Mouse (Mus musculus) neural tube, embryonic 14.5 days (tissue): ENCODE results near the gene Faf2. TPM values are rescaled to one million over a fixed set of nuclear protein-coding genes. Genes with fewer than 3 reads are reported as not detected.
A peak's percentile ranks its signal among the peaks of the same experiment; 100 is the strongest.

Experiments used
- ATAC-seq: fragments of 200-750 bp; cut with Nextera tagmentation; 2 replicates; pipeline ENCODE4 v1.8.0; 2017; ENCODE audit warnings: low read depth, mild to moderate bottlenecking, moderate TSS enrichment, moderate library complexity
- H3K27ac ChIP-seq: fragments of 300-500 bp; sonication (generic); 2 replicates; pipeline ENCODE4 v1.5.1; 2014; ENCODE audit warnings: low read depth, mild to moderate bottlenecking, control low read depth, low read length, moderate library complexity, mixed read lengths
- H3K27me3 ChIP-seq: fragments of 300-500 bp; sonication (generic); 2 replicates; pipeline ENCODE4 v1.6.1; 2014; ENCODE audit warnings: low read length; ENCODE audit not compliant: control insufficient read depth, insufficient read depth
- H3K36me3 ChIP-seq: fragments of 300-500 bp; sonication (generic); 2 replicates; pipeline ENCODE4 v1.6.1; 2014; ENCODE audit warnings: low read length, mixed read lengths; ENCODE audit not compliant: control insufficient read depth, insufficient read depth
- H3K4me1 ChIP-seq: fragments of 300-500 bp; sonication (generic); 2 replicates; pipeline ENCODE4 v1.6.1; 2014; ENCODE audit warnings: low read length; ENCODE audit not compliant: control insufficient read depth, insufficient read depth
- H3K4me2 ChIP-seq: fragments of 300-500 bp; sonication (generic); 2 replicates; pipeline ENCODE4 v1.6.1; 2014; ENCODE audit warnings: mild to moderate bottlenecking, low read depth, low read length, control low read depth
- H3K4me3 ChIP-seq: fragments of 300-500 bp; sonication (generic); 2 replicates; pipeline ENCODE4 v1.5.1; 2014; ENCODE audit warnings: low read depth, low read length, control low read depth, mixed read lengths
- H3K9ac ChIP-seq: fragments of 300-500 bp; sonication (generic); replicated peaks from 2 replicates; pipeline ENCODE4 v1.6.1; 2014; ENCODE audit warnings: low read depth, mild to moderate bottlenecking, control low read depth, low read length, mixed read lengths
- H3K9me3 ChIP-seq: fragments of 300-500 bp; sonication (generic); 2 replicates; pipeline ENCODE4 v1.6.1; 2016; ENCODE audit warnings: low read length; ENCODE audit not compliant: control insufficient read depth
- WGBS: fragments of 180-500 bp; shearing (Covaris S2); extraction: QIAGEN DNeasy Blood & Tissue Kit; methylation state at CpG from one replicate; pipeline ENCODE4 v1.1.7; 2014; 5-methylcytosine and 5-hydroxymethylcytosine counted together
- polyA plus RNA-seq: library from polyadenylated mRNA; unstranded; fragments of >200 nt; fragmentation: Nextera tagmentation; extraction: Ambion mirVana; gene quantifications from 2 replicates; pipeline ENCODE4 v1.2.1, GENCODE M21; 2014

Gene Faf2
- polyA plus RNA-seq, 1 experiment from 2014 or later: 97.9 TPM

DNA sequence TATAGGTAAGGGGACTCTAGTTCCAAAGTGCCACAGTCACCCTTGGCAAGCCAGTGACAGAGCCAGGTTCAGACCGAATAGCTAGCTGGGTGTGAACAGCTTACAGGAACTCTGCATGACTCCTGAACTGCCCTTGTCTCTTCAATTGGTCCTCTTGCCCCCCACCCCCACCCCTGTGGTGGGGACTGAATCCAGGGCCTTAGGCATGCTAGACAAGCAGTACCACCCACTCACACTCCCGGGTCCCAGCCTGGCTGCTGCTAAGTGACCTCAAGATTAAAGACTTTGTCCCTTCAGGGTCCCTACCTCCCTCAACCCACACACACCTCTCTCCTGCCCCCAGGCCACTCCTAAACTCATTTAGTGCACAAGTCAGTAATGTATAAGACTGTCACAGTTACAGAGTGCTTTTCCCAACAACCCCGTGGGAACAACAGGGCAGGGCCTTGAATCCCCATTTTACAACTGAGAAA is 18.9 kb upstream of the Faf2 start:
- 28% methylated on average over 3 of the region's 3 CpGs for WGBS
- no peaks in the 10 kb centered on the region for H3K9me3 ChIP-seq
- no peaks in the 10 kb centered on the region for H3K4me1 ChIP-seq
- H3K9ac ChIP-seq: no peak overlapping the region
- H3K36me3 ChIP-seq: peaks cover 15% of the 10 kb centered on the region
- H3K27ac ChIP-seq: no peak overlapping the region
- H3K4me3 ChIP-seq: no peak overlapping the region
- ATAC-seq: no peak
- no peaks in the 10 kb centered on the region for H3K27me3 ChIP-seq
- no peak overlapping the region for H3K4me2 ChIP-seq

DNA sequence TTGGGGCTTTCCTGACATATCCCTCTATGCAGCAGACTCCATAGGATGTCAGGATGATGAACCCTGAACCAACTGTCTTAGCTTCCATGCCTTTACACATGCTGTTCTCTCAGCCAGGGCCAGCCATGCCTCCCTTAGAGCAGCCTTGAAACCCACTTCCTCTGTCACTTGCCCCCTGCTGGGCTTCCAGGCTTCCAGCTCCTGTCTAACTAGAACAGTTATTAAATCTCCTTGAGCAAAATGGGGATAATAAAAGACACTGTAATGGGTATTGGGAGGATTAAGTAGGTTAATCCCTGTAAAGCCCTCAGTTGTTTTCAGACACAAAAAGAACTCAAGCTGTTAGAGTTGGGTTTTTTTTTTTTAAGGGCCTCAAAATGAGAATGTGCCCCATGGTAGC is 18.1 kb upstream of the Faf2 start:
- Histone ChIP-seq H3K4me3 (no peak overlapping the region), H3K9ac (no peak overlapping the region), H3K4me2 (no peak overlapping the region), H3K27me3 (no peaks in the 10 kb centered on the region), H3K27ac (no peak overlapping the region), H3K9me3 (no peaks in the 10 kb centered on the region), H3K4me1 (peaks cover 4% of the 10 kb centered on the region), H3K36me3 (peaks cover 9% of the 10 kb centered on the region; the same call in 1 of the 2 replicates)
- ATAC-seq: no peak

DNA sequence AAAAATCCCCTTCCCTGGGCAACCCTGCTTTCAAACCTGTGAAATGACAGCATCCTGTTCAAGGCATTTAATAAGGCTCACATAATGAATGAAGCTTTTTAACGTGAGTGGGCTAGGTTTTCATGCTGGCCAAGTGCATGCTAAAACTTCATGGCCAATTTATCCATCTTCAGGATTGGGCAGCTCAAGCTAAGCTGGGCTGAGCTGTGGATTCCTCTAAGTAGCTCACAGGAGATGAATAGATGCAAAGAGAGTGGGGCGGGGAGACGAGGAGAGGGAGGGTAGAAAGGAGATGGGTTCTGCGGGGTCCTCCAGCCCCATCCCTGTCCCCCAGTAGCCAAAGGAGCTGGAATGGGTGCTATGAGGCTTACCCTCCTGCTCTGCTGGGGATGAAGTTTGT is 17.4 kb upstream of the Faf2 start:
- no peaks in the 10 kb centered on the region for H3K27me3 ChIP-seq
- H3K4me2 ChIP-seq: no peak overlapping the region
- H3K27ac ChIP-seq: no peak overlapping the region
- H3K9me3 ChIP-seq: no peaks in the 10 kb centered on the region
- WGBS: 62% methylated on average over 4 of the region's 4 CpGs
- peaks cover 9% of the 10 kb centered on the region; the same call in 1 of the 2 replicates for H3K36me3 ChIP-seq
- H3K4me1 ChIP-seq: peaks cover 11% of the 10 kb centered on the region
- no peak for ATAC-seq
- no peak overlapping the region for H3K4me3 ChIP-seq
- H3K9ac ChIP-seq: no peak overlapping the region

DNA sequence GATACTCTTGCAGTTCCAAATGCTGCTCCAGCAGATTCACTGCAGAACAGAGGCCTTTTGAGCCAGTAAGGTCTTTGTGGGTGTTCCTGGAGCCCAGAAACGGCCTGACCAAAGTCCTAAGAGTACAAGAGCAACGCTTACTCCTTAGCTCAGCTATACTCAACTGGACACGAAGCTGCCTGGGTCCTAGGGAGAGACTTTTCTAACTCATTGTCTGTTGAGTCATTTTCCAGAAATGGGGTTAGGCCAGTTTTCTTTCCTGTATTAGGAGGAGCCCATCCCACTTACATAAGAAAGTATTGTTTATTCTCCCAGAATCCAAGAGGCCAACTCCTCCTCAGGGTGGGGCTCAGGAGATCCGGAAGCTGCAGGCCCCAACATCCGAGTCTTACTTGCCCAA is 16.2 kb upstream of the Faf2 start:
- H3K4me1 ChIP-seq: peaks cover 18% of the 10 kb centered on the region
- H3K27ac ChIP-seq: no peak overlapping the region
- H3K9me3 ChIP-seq: no peaks in the 10 kb centered on the region
- no peak overlapping the region for H3K4me3 ChIP-seq
- H3K27me3 ChIP-seq: no peaks in the 10 kb centered on the region
- no peak overlapping the region for H3K4me2 ChIP-seq
- no peak overlapping the region for H3K9ac ChIP-seq
- H3K36me3 ChIP-seq: peaks cover 9% of the 10 kb centered on the region; the same call in 1 of the 2 replicates
- WGBS: 80% methylated on average over 5 of the region's 5 CpGs
- ATAC-seq: no peak

DNA sequence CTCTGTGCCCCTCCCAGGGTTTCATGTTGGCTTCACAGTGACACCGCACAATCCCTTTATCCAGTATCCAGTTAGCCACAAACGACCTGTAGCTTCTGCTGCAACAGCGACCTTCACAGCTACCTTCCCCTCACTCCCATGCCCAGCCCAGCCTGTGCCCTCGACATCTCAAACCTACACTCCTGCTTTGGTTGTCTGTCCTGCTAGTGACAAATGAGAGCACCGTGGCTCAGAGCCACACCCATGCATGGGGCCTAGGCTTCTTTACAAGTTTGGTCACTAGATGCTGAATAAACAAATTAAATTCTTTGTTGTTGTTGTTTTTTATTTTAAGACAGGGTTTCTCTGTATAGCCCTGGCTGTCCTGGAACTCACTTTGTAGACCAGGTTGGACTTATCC is 14.4 kb upstream of the Faf2 start:
- Histone ChIP-seq H3K9me3 (no peaks in the 10 kb centered on the region), H3K4me2 (no peak overlapping the region), H3K27ac (no peak overlapping the region), H3K9ac (no peak overlapping the region), H3K4me3 (no peak overlapping the region), H3K36me3 (peaks cover 9% of the 10 kb centered on the region; the same call in 1 of the 2 replicates), H3K4me1 (peaks cover 26% of the 10 kb centered on the region), H3K27me3 (no peaks in the 10 kb centered on the region)
- WGBS: 78% methylated on average over 5 of the region's 5 CpGs
- no peak for ATAC-seq

DNA sequence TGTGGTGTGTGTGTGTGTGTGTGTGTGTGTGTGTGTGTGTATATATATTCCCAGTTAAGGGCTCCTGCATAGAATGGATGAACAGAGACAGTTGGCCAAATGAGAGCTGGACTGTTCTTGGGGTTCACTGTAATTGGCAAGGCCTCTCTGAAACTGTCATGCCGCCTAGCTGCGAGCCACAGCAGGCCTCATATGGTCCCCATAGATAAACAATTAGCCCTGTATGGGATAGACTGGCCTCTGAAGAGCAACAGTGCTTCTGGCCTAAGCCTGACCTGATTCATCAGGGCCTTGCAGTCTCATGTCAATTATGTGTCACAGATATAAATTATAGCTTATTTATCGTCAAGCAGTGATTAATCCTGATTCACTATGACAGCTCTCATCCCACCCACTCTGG is 13.6 kb upstream of the Faf2 start:
- Histone ChIP-seq H3K9ac (no peak overlapping the region), H3K9me3 (no peaks in the 10 kb centered on the region), H3K4me3 (no peak overlapping the region), H3K27ac (no peak overlapping the region), H3K4me1 (peaks cover 26% of the 10 kb centered on the region), H3K27me3 (no peaks in the 10 kb centered on the region), H3K4me2 (peak overlapping the region; percentile 40; the same call in 1 of the 2 replicates), H3K36me3 (peaks cover 9% of the 10 kb centered on the region; the same call in 1 of the 2 replicates)
- 76% methylated on average over 3 of the region's 3 CpGs for WGBS
- no peak for ATAC-seq

DNA sequence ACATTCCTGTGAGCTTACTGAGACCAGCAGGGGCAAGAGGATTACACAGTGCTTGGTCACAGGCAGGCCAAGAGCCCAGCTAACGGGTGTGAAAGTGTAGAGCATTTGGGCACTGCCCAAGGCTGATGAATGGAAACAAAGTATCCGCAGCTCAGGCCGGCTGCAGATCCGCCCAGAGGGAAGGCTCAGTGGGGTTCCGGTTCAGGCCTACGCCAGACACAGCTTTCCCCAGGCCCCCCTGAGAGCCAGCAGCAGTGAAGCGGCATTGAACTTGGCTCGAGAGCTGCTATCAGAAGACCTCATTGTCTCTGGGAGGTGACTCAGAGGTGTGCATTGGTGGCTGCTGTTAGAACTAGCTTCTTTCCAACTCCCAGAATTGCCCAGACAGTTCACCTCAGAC is 12.9 kb upstream of the Faf2 start:
- WGBS: 6% methylated on average over 8 of the region's 8 CpGs
- H3K4me3 ChIP-seq: peak overlapping the region; percentile 13; the same call in 1 of the 2 replicates
- H3K27me3 ChIP-seq: no peaks in the 10 kb centered on the region
- no peaks in the 10 kb centered on the region for H3K9me3 ChIP-seq
- H3K9ac ChIP-seq: peak overlapping the region; percentile 44
- no peak overlapping the region for H3K27ac ChIP-seq
- peak overlapping the region; percentile 40 for H3K4me2 ChIP-seq
- H3K4me1 ChIP-seq: peaks cover 26% of the 10 kb centered on the region
- peaks cover 9% of the 10 kb centered on the region; the same call in 1 of the 2 replicates for H3K36me3 ChIP-seq
- no peak for ATAC-seq

DNA sequence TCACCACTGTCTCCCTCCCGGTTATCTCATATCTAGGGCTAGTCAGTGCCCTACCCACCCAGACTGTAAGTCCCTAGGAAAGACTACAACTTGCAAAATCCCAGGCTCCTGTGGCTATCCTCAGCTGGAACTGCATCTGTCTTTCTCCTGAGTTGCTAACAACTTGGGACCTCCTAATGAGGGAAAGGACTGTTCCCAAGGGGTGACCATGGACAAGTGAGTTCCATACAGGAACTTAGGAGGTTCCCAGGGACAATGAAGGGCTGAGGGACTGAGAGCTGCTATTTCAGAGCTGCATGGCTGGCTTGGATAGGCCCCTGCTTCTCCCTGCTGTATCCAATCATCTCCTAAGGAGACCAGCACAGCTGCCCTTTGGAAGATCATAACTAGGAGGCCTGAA is 12.3 kb upstream of the Faf2 start:
- Histone ChIP-seq H3K27me3 (no peaks in the 10 kb centered on the region), H3K27ac (no peak overlapping the region), H3K36me3 (peaks cover 9% of the 10 kb centered on the region; the same call in 1 of the 2 replicates), H3K4me1 (peaks cover 26% of the 10 kb centered on the region), H3K9ac (peak overlapping the region; percentile 44), H3K9me3 (no peaks in the 10 kb centered on the region), H3K4me3 (0 out of 2 replicates have a peak overlapping the region, but pooled peaks have one; percentile 13), H3K4me2 (peak overlapping the region; percentile 40)
- ATAC-seq: no peak
- 19% methylated on average over 1 of the region's 1 CpGs for WGBS

DNA sequence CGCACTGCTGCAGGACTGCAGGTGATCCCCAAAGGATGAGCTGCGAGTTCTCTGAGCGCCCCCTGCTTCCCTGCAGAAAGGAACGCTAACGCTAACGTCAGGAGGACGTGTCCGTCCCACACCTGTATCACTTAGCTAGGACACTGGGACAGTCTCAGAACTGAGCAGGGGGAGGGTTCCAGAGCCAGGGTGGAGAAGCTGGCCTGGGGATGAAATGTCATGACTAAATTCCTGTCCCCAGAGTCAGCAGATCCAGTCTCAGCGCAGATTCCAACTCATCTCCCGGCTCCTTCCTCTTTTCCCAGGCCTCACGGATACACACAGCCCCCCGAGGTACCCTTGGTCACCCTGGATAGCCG is 11.0 kb upstream of the Faf2 start:
- Histone ChIP-seq H3K9ac (peak overlapping the region; percentile 91), H3K4me3 (peak overlapping the region; percentile 75), H3K4me1 (peaks cover 26% of the 10 kb centered on the region), H3K4me2 (peak overlapping the region; percentile 71), H3K27ac (peak overlapping the region; percentile 80), H3K27me3 (no peaks in the 10 kb centered on the region), H3K9me3 (no peaks in the 10 kb centered on the region), H3K36me3 (peaks cover 6% of the 10 kb centered on the region; the same call in 1 of the 2 replicates)
- ATAC-seq: peak; percentile 25
- WGBS: 5% methylated on average over 13 of the region's 13 CpGs
